Mouse (Mus musculus) adrenal gland, adult 8-10 months (tissue): Measurements from ENCODE around the gene Mpz. TPM values are rescaled to one million over a fixed set of nuclear protein-coding genes. Genes with fewer than 3 reads are reported as not detected.
A peak's percentile ranks its signal among the peaks of the same experiment; 100 is the strongest.

Source experiments
- DNase-seq: peaks from one replicate; pipeline ENCODE4 v3.0.0; 2022
- total RNA-seq, 4 experiments: library from RNA; stranded (reverse); gene quantifications; 2 replicates each; pipeline ENCODE4 v1.2.4; 2022

Gene Mpz
- total RNA-seq, 4 experiments from 2014 or later = 0.43 to 1.4 (median 1.2) TPM

GRCm38 (mm10) chr1:171189046-171189445, 38.5 kb downstream of the Mpz start:
- DNase-seq = no peak

GRCm38 (mm10) chr1:171189476-171190114, 39.1 kb downstream of the Mpz start:
- DNase-seq = no peak

- no peak for DNase-seq
Observed at GRCm38 (mm10) chr1:171190832-171191231, 40.3 kb downstream of the Mpz start.

GRCm38 (mm10) chr1:171192283-171192682, 41.8 kb downstream of the Mpz start:
- no peak for DNase-seq

GRCm38 (mm10) chr1:171193093-171193840, 42.8 kb downstream of the Mpz start:
- DNase-seq = no peak

GRCm38 (mm10) chr1:171193911-171194830, 43.7 kb downstream of the Mpz start:
- DNase-seq = no peak

GRCm38 (mm10) chr1:171195046-171195822, 44.7 kb downstream of the Mpz start:
- no peak for DNase-seq

- DNase-seq = peak; percentile 68
Observed at GRCm38 (mm10) chr1:171195887-171196397, 45.4 kb downstream of the Mpz start, which contains the start of gene Pcp4l1. Pcp4l1 (minus strand) TSS chr1:171196268.

- no peak for DNase-seq
Observed at GRCm38 (mm10) chr1:171199532-171199931, 49.0 kb downstream of the Mpz start.

- DNase-seq = no peak
Observed at GRCm38 (mm10) chr1:171200769-171201168, 50.3 kb downstream of the Mpz start.

GRCm38 (mm10) chr1:171203471-171204248, 53.1 kb downstream of the Mpz start:
- DNase-seq = no peak

- no peak for DNase-seq
Observed at GRCm38 (mm10) chr1:171204249-171204644, 53.7 kb downstream of the Mpz start.

- DNase-seq = no peak
Observed at GRCm38 (mm10) chr1:171205704-171206493, 55.4 kb downstream of the Mpz start.

- no peak for DNase-seq
Observed at GRCm38 (mm10) chr1:171209409-171209808, 58.9 kb downstream of the Mpz start.

Other genes with a start within 250 kb of the Mpz start
- not detected for gene Fcrlb, start 237.8 kb upstream of the Mpz start, total RNA-seq
- under 1 TPM; 0.21 to 0.81 (median 0.59) TPM for gene Fcrla, start 223.1 kb upstream of the Mpz start, total RNA-seq
- gene Fcgr2b, start 174.2 kb upstream of the Mpz start, total RNA-seq = 10 to 100 TPM in 3 of 4 experiments, 1 to 10 TPM in 1; 6.4 to 15.5 (median 12.2) TPM
- 1 to 10 TPM; 4.1 to 7.5 (median 6.1) TPM for gene Fcgr4, start 131.8 kb upstream of the Mpz start, total RNA-seq
- 10 to 100 TPM; 11.4 to 29.7 (median 23.1) TPM for gene Fcgr3, start 85.8 kb upstream of the Mpz start, total RNA-seq
- 1 to 10 TPM; 1.3 to 4.1 (median 3.1) TPM for gene Cfap126, start 36.8 kb upstream of the Mpz start, total RNA-seq
- 100 to 1,000 TPM; 324 to 440 (median 382) TPM for gene Sdhc, start 108 bp upstream of the Mpz start, total RNA-seq
- 10 to 100 TPM; 55.7 to 66.0 (median 59.2) TPM for gene Pcp4l1, start 45.6 kb downstream of the Mpz start, total RNA-seq
- under 1 TPM in 2 of 4 experiments, not detected in 2; 0.13 to 0.15 TPM for gene Nr1i3, start 63.3 kb downstream of the Mpz start, total RNA-seq
- 10 to 100 TPM; 39.1 to 49.2 (median 46.0) TPM for gene Tomm40l, start 71.8 kb downstream of the Mpz start, total RNA-seq
- gene Apoa2, start 74.3 kb downstream of the Mpz start, total RNA-seq = 1 to 10 TPM; 2.0 to 6.4 (median 4.3) TPM
- gene Fcer1g, start 83.7 kb downstream of the Mpz start, total RNA-seq = 10 to 100 TPM; 21.8 to 34.4 (median 28.3) TPM
- under 1 TPM; 0.46 to 0.80 (median 0.60) TPM for gene Adamts4, start 99.7 kb downstream of the Mpz start, total RNA-seq
- gene Ndufs2, start 100.7 kb downstream of the Mpz start, total RNA-seq = 100 to 1,000 TPM; 609 to 713 (median 672) TPM
- 10 to 100 TPM; 28.5 to 44.8 (median 43.0) TPM for gene B4galt3, start 119.6 kb downstream of the Mpz start, total RNA-seq
- 10 to 100 TPM; 39.7 to 86.2 (median 65.6) TPM for gene Ppox, start 130.5 kb downstream of the Mpz start, total RNA-seq
- 10 to 100 TPM; 39.3 to 64.7 (median 52.0) TPM for gene Usp21, start 137.3 kb downstream of the Mpz start, total RNA-seq
- 100 to 1,000 TPM; 179 to 200 (median 194) TPM for gene Ufc1, start 144.3 kb downstream of the Mpz start, total RNA-seq
- gene Dedd, start 178.4 kb downstream of the Mpz start, total RNA-seq = 10 to 100 TPM; 31.0 to 45.9 (median 36.7) TPM
- 100 to 1,000 TPM in 1 of 4 experiments, 10 to 100 TPM in 3; 81.4 to 103 (median 89.6) TPM for gene Nit1, start 194.9 kb downstream of the Mpz start, total RNA-seq
- gene Pfdn2, start 195.0 kb downstream of the Mpz start, total RNA-seq = 100 to 1,000 TPM in 2 of 4 experiments, 10 to 100 TPM in 2; 76.7 to 184 (median 115) TPM
- gene Klhdc9, start 210.1 kb downstream of the Mpz start, total RNA-seq = 10 to 100 TPM in 1 of 4 experiments, 1 to 10 TPM in 3; 1.7 to 13.1 (median 6.2) TPM
- under 1 TPM; 0.10 to 0.54 (median 0.31) TPM for gene Nectin4, start 219.4 kb downstream of the Mpz start, total RNA-seq
- gene Arhgap30, start 238.2 kb downstream of the Mpz start, total RNA-seq = 1 to 10 TPM; 3.4 to 7.5 (median 5.5) TPM